Mouse (Mus musculus) myocyte (in vitro differentiated cells): ENCODE measurements at regions not wholly inside any gene's neighbourhood (a gene's known extent, or its start where the extent isn't known, plus 50 kb on each side); places are given as distances from the start of the nearest gene placed in this dataset.

Experiments
- E2F4 ChIP-seq: IDR thresholded peaks from one replicate; pipeline ENCODE4 v1.6.1; 2011; ENCODE audit warnings: mild to moderate bottlenecking, control low read depth, moderate library complexity; ENCODE audit not compliant: insufficient read depth
- MYOD1 ChIP-seq, 3 experiments: IDR thresholded peaks; one replicate each; pipeline ENCODE4 v1.6.1; 2011; ENCODE audit warnings: control low read depth in 2 of 3, low read depth in 2 of 3, mild to moderate bottlenecking in 2 of 3, moderate library complexity in 1 of 3; ENCODE audit not compliant: insufficient read length in 2 of 3, control insufficient read depth in 1 of 3
- MYOG ChIP-seq, 3 experiments: IDR thresholded peaks; one replicate each; pipeline ENCODE4 v1.6.1; 2011; ENCODE audit warnings: control low read depth in 2 of 3, low read depth in 2 of 3, mild to moderate bottlenecking in 2 of 3; ENCODE audit not compliant: insufficient read length in 2 of 3, control insufficient read depth in 1 of 3, insufficient read depth in 1 of 3
- POLR2A ChIP-seq: IDR thresholded peaks from one replicate; pipeline ENCODE4 v1.6.1; 2011; ENCODE audit warnings: low read depth, mild to moderate bottlenecking, control low read depth, moderate library complexity; ENCODE audit not compliant: insufficient read length
- POLR2AphosphoS2 ChIP-seq: IDR thresholded peaks from one replicate; pipeline ENCODE4 v1.6.1; 2011; ENCODE audit warnings: low read depth, control low read depth; ENCODE audit not compliant: insufficient read length
- USF1 ChIP-seq: IDR thresholded peaks from one replicate; pipeline ENCODE4 v1.6.1; 2011; ENCODE audit warnings: low read depth, mild to moderate bottlenecking, control low read depth, moderate library complexity

DNA sequence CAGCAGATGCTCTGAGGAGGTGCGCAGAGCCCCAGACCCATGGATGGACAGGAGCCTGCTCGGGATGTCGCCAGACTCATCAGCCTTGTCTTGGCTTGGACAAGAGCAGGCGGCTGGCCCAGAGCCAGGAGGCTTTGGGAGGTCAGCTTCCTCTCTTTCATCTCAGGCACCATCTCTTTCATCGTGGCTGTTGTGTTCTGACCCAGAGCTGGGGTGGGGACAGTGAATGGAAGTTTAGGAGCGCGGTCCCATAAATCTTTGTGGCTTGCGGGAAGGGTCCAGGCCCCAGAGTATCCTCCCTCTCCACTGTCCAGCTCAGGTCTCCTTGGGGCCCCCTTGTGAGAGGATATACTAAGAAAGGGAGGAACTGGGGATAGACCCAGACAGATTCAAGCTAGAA, 87.2 kb upstream of the Zbtb40 start:
- TF ChIP-seq MYOD1 (IDR thresholded peaks at IDR 0.05; ENCODE audit: control insufficient read depth in 1 of 3, insufficient read length in 2 of 3, low read depth in 2 of 3) (no peak), POLR2A (no peak), MYOG (IDR thresholded peaks at IDR 0.05; ENCODE audit: control insufficient read depth in 1 of 3, insufficient read depth in 1 of 3, insufficient read length in 2 of 3, low read depth in 2 of 3) (no peak), E2F4 (no peak), USF1 (no peak), POLR2AphosphoS2 (no peak)
